Mouse (Mus musculus): ENCODE measurements around the gene Apcs. TPM values are rescaled to one million over a fixed set of nuclear protein-coding genes. Genes with fewer than 3 reads are reported as not detected.

Gene Apcs
- polyA plus RNA-seq (2012; fragmentation: generic; extraction: Trizol) = not detected

DNA sequence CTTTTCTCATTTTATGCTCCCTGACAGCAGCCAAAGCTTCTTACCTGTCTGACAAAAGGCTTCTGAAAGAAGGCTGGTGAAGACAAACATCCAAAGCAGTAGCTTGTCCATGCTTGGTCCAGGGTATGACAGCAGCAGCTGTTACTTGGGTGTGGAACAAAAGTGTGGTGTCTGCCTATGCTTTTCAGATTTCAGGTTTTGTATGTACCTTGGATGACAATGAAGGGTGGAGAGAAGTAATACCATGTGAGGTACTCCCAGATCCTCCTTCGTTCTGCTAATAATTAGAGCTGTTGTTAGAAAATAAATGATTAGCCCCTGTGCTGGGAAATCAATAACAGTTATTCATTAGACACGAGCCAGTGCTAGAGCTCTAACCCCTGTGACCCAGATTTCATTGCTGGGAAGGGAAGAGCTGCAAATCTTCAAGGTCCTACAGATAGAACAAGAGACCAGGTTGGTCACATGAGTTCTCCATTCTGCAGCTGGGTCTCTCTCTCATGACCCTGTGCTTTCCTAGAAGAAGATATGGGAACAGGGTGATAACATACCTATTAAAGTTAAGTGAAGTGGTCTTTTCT lies at the start of gene Apcs:
Apcs (minus strand) TSS at position 265 of the 581 bp plus-strand sequence.

Other genes starting within 250 kb of the Apcs start
- not detected for gene Crp, start 197.0 kb downstream of the Apcs start, polyA plus RNA-seq (2012; fragmentation: generic; extraction: Trizol)
- not detected for gene Olfr16, start 55.4 kb upstream of the Apcs start, polyA plus RNA-seq (2012; fragmentation: generic; extraction: Trizol)
- gene Olfr1408, start 242.3 kb upstream of the Apcs start, polyA plus RNA-seq (2012; fragmentation: generic; extraction: Trizol) = not detected

Data from C3H10T1/2 (cell line).